Mouse (Mus musculus) retina, postnatal 7 days (tissue): ENCODE data around the gene Chrna4.

ENCODE experiments used
- DNase-seq: peaks from one replicate; pipeline ENCODE4 v3.0.0-alpha.2; 2012; ENCODE audit warnings: low read depth, low spot score

Gene Chrna4

DNA sequence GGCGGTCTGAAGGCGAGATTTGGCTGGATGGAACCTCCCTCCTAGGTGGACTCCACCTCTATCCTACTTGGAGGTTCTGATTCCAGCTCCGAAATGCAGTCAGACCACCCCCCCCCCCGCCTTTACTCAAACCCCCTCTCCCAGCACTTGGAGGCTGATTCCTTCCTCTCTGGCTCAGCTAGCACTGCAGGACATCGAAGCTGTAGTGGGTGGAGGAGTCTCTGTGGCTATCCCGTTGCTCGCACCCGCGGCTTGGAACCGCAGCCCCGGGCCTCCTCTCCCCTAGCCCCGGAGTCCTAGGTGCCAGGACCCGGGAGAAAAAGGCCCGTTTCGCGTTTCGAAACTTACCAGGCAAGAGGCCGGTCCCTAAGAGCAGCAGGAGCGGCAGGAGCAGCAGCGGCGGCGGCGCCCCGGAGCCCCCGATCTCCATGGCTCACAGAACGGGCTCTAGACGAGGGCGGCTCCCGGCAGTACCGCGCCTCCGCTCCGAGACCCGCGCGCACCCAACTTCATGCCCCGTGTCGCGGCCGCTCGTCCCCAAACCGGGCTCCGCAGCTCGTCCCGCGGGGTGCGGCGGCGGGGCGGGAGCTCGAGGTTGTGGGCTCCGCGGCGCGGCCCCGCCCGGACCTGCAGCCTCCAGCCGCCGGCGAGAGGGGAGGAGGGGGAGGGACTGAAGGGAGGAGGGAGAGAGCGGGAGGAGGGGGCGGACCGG lies 4.5 kb downstream of the Chrna4 start:
- DNase-seq: no peak

GRCm38 (mm10) chr2:181036561-181036960 lies 6.8 kb downstream of the Chrna4 start:
- no peak for DNase-seq

DNA sequence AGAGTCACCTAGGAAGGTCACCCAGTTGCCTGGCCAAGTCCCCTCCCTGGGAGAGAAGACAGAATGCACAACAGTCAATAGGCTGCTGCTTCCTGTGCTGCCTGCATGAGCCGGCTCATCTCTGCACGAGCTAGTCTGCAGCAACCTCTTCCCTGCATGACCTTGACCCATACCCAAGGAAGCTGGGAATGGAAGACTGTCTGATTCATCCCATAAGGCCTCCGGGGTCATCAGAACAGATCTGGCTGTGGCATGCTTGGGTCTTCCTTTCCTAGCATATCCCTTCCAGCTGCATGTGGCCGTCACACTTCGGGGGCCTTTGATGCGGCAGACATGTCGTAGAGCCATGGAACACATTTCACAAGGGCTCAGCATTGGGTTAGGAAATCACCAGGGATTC lies 8.2 kb downstream of the Chrna4 start:
- DNase-seq: no peak

GRCm38 (mm10) chr2:181033310-181033709 lies 10.0 kb downstream of the Chrna4 start:
- DNase-seq: peak; percentile 67

- DNase-seq: peak; percentile 50
Observed at GRCm38 (mm10) chr2:181032407-181032806, 10.9 kb downstream of the Chrna4 start.

DNA sequence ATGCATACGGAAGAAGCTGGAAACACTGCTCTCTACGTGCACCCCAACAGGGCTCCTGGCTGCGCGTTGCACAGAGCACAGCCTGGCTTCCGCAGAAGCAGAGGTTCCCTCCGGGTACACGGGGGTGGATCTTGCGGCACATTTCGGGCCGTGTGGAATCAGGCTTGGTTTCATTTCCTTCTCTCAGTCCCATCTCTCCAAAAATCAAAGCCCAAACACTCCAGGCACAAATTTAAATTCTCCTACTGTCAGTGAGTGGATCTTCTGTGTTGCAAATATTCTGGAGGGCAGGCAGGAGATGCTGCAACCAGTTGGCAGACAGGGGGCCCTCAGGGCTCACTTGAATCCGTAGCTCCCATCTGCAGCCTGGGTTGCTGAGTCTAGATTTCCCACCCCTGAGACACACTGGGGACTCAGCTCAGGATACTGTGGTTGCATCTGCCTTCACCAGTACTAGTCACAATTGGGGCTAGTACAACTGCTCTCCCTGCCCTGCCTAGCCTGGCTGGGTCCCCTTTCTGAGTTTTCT lies 11.9 kb downstream of the Chrna4 start:
- no peak for DNase-seq

DNA sequence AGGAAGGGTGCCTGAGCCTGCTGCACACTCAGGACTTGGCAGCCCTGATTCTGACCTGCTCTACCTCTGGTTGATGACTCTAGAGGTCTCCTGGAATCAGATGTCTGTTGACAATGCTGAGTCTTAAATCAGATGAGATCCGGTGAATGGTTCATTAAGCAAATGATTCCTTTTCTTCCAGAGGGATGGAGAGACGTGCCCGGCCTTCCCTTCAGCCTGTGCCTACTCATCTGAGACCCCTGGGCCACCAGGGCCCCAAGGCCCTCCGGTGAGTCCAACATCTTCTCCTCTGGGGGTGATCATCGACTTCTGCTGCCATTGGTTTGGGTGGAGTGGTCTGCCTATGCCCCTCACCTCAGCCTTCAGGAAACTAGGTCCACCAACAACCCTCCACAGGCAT lies 35.0 kb downstream of the Chrna4 start:
- no peak for DNase-seq

DNA sequence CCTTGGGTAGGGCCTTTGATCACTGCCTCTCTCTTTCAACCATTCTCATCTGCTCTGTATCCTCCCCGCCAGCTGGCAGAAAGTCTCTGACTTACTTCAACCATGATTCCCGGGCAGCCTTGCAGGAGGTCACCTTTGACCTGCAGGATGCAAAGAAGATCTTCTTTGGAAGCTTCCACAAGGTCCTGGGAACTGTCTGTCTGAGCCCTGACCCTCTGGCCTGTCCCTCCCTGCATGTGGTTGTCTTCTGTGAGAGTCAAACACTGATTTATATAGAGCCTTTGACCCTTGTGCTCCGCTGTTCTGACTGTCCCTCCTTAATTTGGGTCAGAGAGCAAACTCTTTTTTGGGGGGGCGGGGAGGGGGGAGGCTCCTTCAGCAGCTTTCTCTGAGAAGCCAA lies 36.3 kb downstream of the Chrna4 start:
- DNase-seq: no peak

DNA sequence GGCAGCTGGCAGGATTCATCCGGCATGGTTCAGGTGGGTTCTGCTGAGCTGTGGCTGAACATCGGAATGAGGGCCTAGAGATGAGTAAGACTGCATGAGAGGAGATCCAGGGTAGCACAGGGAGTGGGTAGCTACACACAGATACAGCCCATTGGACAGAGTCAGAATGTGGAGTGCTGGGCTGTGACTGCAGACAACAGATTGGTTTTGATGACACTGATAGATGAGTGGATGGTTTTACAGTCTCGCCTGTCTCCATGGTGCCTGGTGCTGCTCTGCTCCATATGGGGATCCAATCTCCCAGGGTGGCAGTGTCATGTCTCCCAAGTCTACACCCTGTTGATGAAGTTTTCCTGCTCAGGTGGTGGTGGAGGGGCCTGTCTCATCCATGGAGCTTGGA lies 46.4 kb downstream of the Chrna4 start:
- no peak for DNase-seq

DNA sequence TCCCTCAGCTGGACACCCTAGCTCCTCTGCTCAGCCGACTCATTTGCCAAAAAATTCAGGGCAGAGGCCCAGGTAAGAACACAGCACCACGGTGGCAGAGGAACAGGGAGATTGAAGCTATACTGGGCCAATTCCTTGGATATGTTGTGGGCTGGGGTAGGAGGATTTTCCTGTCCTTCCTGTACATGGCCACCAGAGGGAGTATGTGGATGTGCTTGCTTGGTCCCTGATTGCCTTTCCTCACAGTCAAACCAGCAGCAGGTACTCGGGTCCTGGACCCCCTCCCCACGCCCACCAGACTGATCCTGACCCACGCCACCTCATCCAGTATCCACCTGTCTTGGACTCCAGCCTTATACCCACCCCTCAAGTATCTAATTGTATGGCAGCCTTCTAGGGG lies 46.9 kb downstream of the Chrna4 start:
- peak; percentile 59 for DNase-seq

GRCm38 (mm10) chr2:180995457-180995856 lies 47.9 kb downstream of the Chrna4 start:
- DNase-seq: no peak

GRCm38 (mm10) chr2:180994360-180994759 lies 49.0 kb downstream of the Chrna4 start:
- no peak for DNase-seq

DNA sequence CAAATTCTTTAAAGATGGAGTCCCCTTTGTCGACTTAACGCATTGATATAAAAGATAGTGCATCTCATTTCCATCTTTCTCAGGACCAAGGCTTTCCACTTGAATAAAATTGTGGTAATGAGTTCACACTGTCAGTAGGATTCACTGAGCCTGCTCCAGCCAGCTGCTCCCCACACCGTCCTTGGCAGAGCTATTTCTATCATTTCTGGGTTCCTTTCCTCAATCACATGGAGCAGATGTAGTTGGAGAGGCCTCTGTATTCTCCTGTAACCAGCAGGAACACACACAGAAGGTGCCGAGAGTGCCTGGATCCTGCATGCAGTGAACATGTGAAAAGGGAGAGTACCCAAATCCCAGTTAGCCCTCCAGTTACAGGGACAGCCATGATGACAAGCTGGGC lies 53.0 kb downstream of the Chrna4 start:
- no peak for DNase-seq

DNA sequence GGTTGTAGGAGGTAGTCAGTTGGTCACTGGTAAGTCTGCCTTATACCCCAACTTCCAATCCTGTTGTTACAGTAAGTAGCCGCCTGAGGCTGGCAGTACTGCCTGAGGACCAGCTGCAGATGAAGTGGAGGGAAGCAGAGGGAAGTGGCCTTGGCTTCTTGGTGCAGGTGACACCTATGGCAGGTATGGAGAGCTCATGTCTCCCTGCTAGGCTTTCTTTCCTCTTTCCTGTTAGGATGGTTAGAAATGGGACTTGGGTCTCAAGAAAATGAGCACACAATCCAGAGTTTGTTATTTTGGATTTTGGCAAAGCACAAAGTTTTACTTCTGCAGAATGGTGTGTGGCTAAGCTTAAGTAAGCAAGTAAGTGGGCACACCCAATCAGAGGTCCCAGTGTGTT lies 54.4 kb downstream of the Chrna4 start:
- DNase-seq: no peak

GRCm38 (mm10) chr2:180988347-180988913 lies 54.9 kb downstream of the Chrna4 start:
- DNase-seq: no peak

DNA sequence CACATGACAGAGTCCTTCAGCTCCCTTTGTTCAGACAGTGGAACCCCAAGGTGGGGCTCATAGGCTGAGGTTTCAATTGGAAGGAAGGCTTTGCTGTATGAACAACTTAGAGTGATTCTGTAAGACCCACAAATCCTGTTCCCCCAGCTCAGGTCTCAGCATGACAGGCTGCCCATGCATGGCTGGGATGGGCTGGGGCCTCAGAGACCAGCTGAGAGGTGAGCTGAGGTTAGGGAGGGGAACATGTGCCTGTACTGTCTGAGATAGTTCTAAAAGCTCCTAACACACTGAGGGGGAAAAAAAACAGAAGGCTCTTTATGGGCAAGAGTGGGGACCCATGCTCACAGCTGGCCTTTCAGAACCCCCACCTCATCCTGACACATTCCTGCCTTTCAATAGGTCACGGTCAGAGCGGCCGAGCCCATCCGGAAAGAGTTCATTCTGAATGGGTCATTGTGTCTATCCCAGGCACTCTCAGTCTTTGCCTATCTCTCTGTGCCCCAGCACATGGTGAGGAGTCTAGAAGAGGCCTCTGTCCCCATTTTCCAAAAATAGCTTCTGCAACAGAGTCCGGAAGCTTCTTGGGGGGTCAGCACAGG lies 55.8 kb downstream of the Chrna4 start:
- no peak for DNase-seq

DNA sequence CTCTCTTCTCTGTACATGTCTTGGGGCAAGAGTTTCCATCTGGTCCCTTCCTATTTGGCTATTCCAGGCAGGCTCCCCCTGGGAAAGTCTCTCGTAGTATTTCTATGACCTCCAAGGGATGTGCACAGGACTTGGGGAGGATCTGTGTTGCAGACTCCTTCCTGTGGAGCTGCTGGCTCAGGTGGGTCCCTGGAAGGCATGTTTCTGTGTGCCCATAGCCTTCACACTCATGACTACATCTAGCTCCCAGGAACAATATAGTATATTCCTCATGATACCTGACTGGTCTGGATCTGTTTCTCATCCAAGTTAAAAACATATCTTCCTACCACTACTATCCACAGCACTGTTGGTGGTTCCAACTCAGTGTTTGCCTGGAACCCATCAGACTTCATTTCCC lies 56.3 kb downstream of the Chrna4 start:
- DNase-seq: no peak

GRCm38 (mm10) chr2:180986449-180986848 lies 56.9 kb downstream of the Chrna4 start, which contains the start of gene Col20a1:
TSS of gene Col20a1 (plus strand) at chr2:180986535.
- DNase-seq: no peak

DNA sequence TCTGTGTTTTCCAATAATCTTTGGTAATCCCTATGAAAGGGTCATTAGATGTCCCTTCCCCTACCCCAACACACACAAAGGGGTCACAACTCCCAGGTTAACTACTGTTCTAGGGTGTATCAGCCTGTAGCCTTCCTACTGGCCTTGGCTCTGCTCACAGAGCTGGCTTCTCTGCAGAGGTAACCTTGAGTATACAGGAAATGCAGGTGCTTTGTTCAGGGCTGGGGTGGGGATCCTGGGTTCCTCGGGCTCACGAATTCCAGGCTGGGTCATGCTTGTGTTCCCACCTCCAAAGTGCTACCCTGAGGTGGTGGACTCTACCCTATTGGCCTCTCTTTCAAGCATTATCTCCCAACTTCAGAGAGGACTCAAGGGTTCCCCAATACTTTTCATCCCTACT lies 57.7 kb downstream of the Chrna4 start:
- DNase-seq: no peak

DNA sequence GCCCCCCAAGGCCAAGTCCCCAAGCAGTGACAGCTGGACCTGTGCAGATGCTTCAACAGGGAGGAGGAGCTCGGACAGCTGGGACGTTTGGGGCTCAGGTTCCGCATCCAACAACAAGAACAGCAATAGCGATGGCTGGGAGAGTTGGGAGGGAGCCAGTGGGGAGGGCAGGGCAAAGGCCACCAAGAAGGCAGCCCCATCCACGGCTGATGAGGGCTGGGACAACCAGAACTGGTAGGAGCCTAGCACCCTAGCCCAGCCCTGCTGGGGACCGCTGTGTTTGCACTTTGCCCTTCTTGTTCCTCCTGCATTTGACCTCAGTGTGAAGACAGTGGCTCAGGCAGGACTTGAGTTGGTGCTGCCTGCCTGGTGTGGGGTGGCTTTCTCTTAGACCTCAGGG lies 62.2 kb downstream of the Chrna4 start:
- no peak for DNase-seq
